Mouse (Mus musculus) hindbrain, postnatal 0 days (tissue): Measurements from ENCODE around the gene Erv3. TPM values are rescaled to one million over a fixed set of nuclear protein-coding genes. Genes with fewer than 3 reads are reported as not detected.
"Not testable (repeated sequence)": the region's sequence is repeated elsewhere in the genome, so short reads cannot be mapped to it uniquely, and the experiment has no call there.

Experiments used
- ATAC-seq: fragments of 200-750 bp; cut with Nextera tagmentation; 2 replicates; pipeline ENCODE4 v1.8.0; 2017; ENCODE audit warnings: mild to moderate bottlenecking, moderate TSS enrichment, moderate library complexity
- DNase-seq: peaks from one replicate; pipeline ENCODE4 v3.0.0-alpha.2; 2015; ENCODE audit warnings: low spot score
- H3K27ac ChIP-seq: fragments of 300-500 bp; sonication (generic); 2 replicates; pipeline ENCODE4 v1.5.1; 2014; ENCODE audit warnings: mild to moderate bottlenecking
- H3K27me3 ChIP-seq: fragments of 300-500 bp; sonication (generic); 2 replicates; pipeline ENCODE4 v1.6.1; 2014; ENCODE audit warnings: low read length, mixed read lengths; ENCODE audit not compliant: insufficient read depth
- H3K36me3 ChIP-seq: fragments of 300-500 bp; sonication (generic); 2 replicates; pipeline ENCODE4 v1.6.1; 2014; ENCODE audit warnings: low read length, mixed read lengths; ENCODE audit not compliant: insufficient read depth
- H3K4me1 ChIP-seq: fragments of 300-500 bp; sonication (generic); 2 replicates; pipeline ENCODE4 v1.6.1; 2014; ENCODE audit warnings: antibody characterized with exemption, low read length, mixed read lengths; ENCODE audit not compliant: insufficient read depth
- H3K4me2 ChIP-seq: fragments of 300-500 bp; sonication (generic); 2 replicates; pipeline ENCODE4 v1.6.1; 2014; ENCODE audit warnings: low read depth, mild to moderate bottlenecking, low read length, moderate library complexity, mixed read lengths
- H3K4me3 ChIP-seq: fragments of 300-500 bp; sonication (generic); 2 replicates; pipeline ENCODE4 v1.5.1; 2014; ENCODE audit warnings: low read length
- H3K9ac ChIP-seq: fragments of 300-500 bp; sonication (generic); replicated peaks from 2 replicates; pipeline ENCODE4 v1.6.1; 2014; ENCODE audit warnings: mild to moderate bottlenecking, low read length, moderate library complexity, mixed read lengths
- H3K9me3 ChIP-seq: fragments of 300-500 bp; sonication (generic); 2 replicates; pipeline ENCODE4 v1.6.1; 2016; ENCODE audit warnings: low read length, mixed read lengths
- CTCF ChIP-seq: IDR thresholded peaks from 2 replicates; pipeline ENCODE4 v1.5.1; 2016; ENCODE audit warnings: antibody characterized with exemption, control low read depth, low read depth
- WGBS: fragments of 180-500 bp; shearing (Covaris S2); extraction: QIAGEN DNeasy Blood & Tissue Kit; methylation state at CpG from one replicate; pipeline ENCODE4 v1.1.7; 2014; 5-methylcytosine and 5-hydroxymethylcytosine counted together
- polyA plus RNA-seq: library from polyadenylated mRNA; unstranded; fragments of >200 nt; fragmentation: Nextera tagmentation; extraction: Ambion mirVana; gene quantifications from 2 replicates; pipeline ENCODE4 v1.2.1, GENCODE M21; 2015
- total RNA-seq: library from RNA; depleted of rRNA; stranded (reverse); fragments of >200 nt; gene quantifications from 2 replicates; pipeline ENCODE4 v1.2.3, GENCODE M21; 2014

Gene Erv3
- total and polyA plus RNA-seq, 2 experiments from 2014 or later: 0.04 TPM; not detected in 1

GRCm38 (mm10) chr2:131842568-131842967 is 17.0 kb downstream of the Erv3 start:
- no peak for DNase-seq
- no peaks in the 10 kb centered on the region for H3K27me3 ChIP-seq
- H3K36me3 ChIP-seq: no peaks in the 10 kb centered on the region
- H3K9ac ChIP-seq: no peak overlapping the region
- ATAC-seq: no peak
- no peak overlapping the region for H3K4me2 ChIP-seq
- TF ChIP-seq CTCF: no peak
- H3K27ac ChIP-seq: no peak overlapping the region
- WGBS: 85% methylated on average over 5 of the region's 5 CpGs
- no peak overlapping the region for H3K4me3 ChIP-seq
- peaks cover 16% of the 10 kb centered on the region; the same call in 1 of the 2 replicates for H3K4me1 ChIP-seq
- H3K9me3 ChIP-seq: no peaks in the 10 kb centered on the region

- 51% methylated on average over 2 of the region's 2 CpGs for WGBS
- Histone ChIP-seq H3K4me1 (0 out of 2 replicates have a peak, but pooled peaks cover 5% of the 10 kb centered on the region), H3K36me3 (no peaks in the 10 kb centered on the region), H3K9me3 (no peaks in the 10 kb centered on the region), H3K4me2 (no peak overlapping the region), H3K4me3 (no peak overlapping the region), H3K27ac (peak overlapping the region; percentile 41; the same call in 1 of the 2 replicates), H3K27me3 (no peaks in the 10 kb centered on the region), H3K9ac (no peak overlapping the region)
- ATAC-seq: no peak
- TF ChIP-seq CTCF: no peak
- peak; percentile 26 for DNase-seq
Measured at GRCm38 (mm10) chr2:131841321-131841693, 18.2 kb downstream of the Erv3 start.

GRCm38 (mm10) chr2:131840611-131841320 is 18.8 kb downstream of the Erv3 start:
- no peaks in the 10 kb centered on the region for H3K36me3 ChIP-seq
- H3K4me3 ChIP-seq: no peak overlapping the region
- peak overlapping the region; percentile 41; the same call in 1 of the 2 replicates for H3K27ac ChIP-seq
- peak; percentile 31 for DNase-seq
- WGBS: 39% methylated on average over 9 of the region's 9 CpGs
- TF ChIP-seq CTCF: no peak
- ATAC-seq: no peak
- no peak overlapping the region for H3K9ac ChIP-seq
- no peak overlapping the region for H3K4me2 ChIP-seq
- no peaks in the 10 kb centered on the region for H3K4me1 ChIP-seq
- H3K9me3 ChIP-seq: no peaks in the 10 kb centered on the region
- H3K27me3 ChIP-seq: no peaks in the 10 kb centered on the region

GRCm38 (mm10) chr2:131834296-131834695 is 25.3 kb downstream of the Erv3 start:
- Histone ChIP-seq H3K4me1 (no peaks in the 10 kb centered on the region; the same call in 1 of the 2 replicates), H3K27me3 (no peaks in the 10 kb centered on the region), H3K9ac (no peak overlapping the region), H3K4me2 (no peak overlapping the region), H3K27ac (no peak overlapping the region), H3K4me3 (no peak overlapping the region), H3K36me3 (no peaks in the 10 kb centered on the region), H3K9me3 (no peaks in the 10 kb centered on the region)
- DNase-seq (no peak), ATAC-seq (no peak)
- WGBS: 97% methylated on average over 1 of the region's 1 CpGs
- TF ChIP-seq CTCF: no peak

- TF ChIP-seq CTCF: no peak
- Histone ChIP-seq H3K9me3 (no peaks in the 10 kb centered on the region), H3K4me3 (no peak overlapping the region), H3K27me3 (no peaks in the 10 kb centered on the region), H3K4me1 (no peaks in the 10 kb centered on the region; the same call in 1 of the 2 replicates), H3K9ac (no peak overlapping the region), H3K27ac (no peak overlapping the region), H3K36me3 (no peaks in the 10 kb centered on the region), H3K4me2 (no peak overlapping the region)
- DNase-seq (no peak), ATAC-seq (no peak)
- 22% methylated on average over 2 of the region's 2 CpGs for WGBS
Measured at GRCm38 (mm10) chr2:131831861-131832260, 27.7 kb downstream of the Erv3 start.

GRCm38 (mm10) chr2:131830945-131831344 is 28.6 kb downstream of the Erv3 start:
- H3K36me3 ChIP-seq, H3K4me1 ChIP-seq, H3K9me3 ChIP-seq, H3K27ac ChIP-seq, ATAC-seq, H3K4me2 ChIP-seq, DNase-seq, H3K9ac ChIP-seq, H3K27me3 ChIP-seq, H3K4me3 ChIP-seq: not testable (repeated sequence)
- WGBS: 89% methylated on average over 4 of the region's 4 CpGs
